Mouse (Mus musculus): ENCODE measurements around the gene Sh3bp5. TPM values are rescaled to one million over a fixed set of nuclear protein-coding genes. Genes with fewer than 3 reads are reported as not detected.

The Sh3bp5 gene
- polyA plus RNA-seq, 1 experiment from 2014 or later, result 38.4 TPM

DNA sequence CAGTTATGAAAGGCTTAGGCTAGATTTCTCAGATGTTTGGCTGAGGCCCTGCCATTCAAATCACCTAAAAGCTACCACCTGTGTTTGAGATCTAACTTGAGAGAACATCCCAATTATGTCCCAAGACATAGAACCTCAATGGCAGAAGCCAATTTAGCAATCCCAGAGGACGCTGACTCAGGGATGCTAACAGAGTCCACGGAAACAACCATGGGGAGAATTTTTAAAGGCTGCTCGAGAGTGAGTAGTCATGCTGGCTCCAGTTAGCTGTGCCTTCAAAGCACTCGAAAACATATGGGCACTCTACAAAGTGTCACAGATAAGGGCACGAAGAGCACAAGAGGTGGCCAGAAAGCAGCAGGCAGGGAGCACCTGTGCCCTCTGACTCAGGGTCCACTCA, 43.6 kb downstream of the Sh3bp5 start:
- DNase-seq (ENCODE audit: low spot score) (no peak), ATAC-seq (no peak)
- no peak for TF ChIP-seq EP300 (IDR thresholded peaks at IDR 0.05)
- no peak for TF ChIP-seq CTCF (IDR thresholded peaks at IDR 0.05)
- 61% methylated on average over 5 of the region's 5 CpGs for WGBS
- H3K9ac ChIP-seq (replicated peaks; ENCODE audit: low read depth), result no peak overlapping the region
- peak overlapping the region; percentile 61 for H3K27ac ChIP-seq (ENCODE audit: low read length)
- H3K4me3 ChIP-seq (ENCODE audit: low read depth, low read length), result no peak overlapping the region
- no peak overlapping the region for H3K4me2 ChIP-seq (replicated peaks; ENCODE audit: low read depth, low read length)
- H3K4me1 ChIP-seq (ENCODE audit: insufficient read depth, low read depth, low read length), result peaks cover 6% of the 10 kb centered on the region; the same call in 1 of the 2 replicates
- H3K27me3 ChIP-seq (replicated peaks; ENCODE audit: insufficient read depth, low read length), result peaks cover 6% of the 10 kb centered on the region; the same call in 1 of the 2 replicates
- no peaks in the 10 kb centered on the region for H3K9me3 ChIP-seq (ENCODE audit: low read length)
- H3K36me3 ChIP-seq (ENCODE audit: insufficient read depth, low read length), result no peaks in the 10 kb centered on the region

DNA sequence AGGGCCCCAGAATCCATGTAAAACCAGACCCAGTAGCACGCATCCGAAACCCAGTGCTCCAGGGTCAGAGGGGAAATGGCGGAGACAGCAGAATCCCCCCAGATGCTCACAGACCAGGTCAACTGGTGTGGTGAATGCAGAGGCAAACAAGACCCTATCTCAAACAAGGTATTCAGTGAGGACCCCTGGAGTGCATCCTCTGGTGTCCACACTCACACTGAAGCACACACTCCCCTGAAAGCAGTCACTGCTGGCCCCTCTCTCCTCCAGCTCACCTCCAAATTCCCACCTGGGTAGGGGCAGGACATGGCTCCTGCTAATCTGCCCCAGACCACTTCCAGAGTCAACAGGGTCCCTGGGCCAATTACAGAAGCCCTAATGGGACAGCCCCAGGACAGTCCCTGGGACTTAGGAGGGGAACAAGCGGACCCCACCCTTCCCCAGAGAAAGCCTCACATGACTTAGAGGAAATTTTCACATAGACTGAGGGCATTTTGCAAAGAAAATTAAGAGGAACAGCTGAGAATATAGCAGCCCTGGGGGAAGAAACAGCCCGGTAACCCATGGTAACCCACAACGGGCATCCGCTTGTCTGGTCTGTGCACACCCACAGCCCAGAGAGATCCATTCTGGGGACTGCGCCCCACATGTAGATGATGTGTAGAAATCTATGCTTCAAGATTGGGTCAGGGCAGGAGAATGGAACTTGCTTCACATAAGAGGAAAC, 46.3 kb downstream of the Sh3bp5 start:
- TF ChIP-seq CTCF (IDR thresholded peaks at IDR 0.05), result no peak
- no peak for TF ChIP-seq EP300 (IDR thresholded peaks at IDR 0.05)
- no peak overlapping the region for H3K4me3 ChIP-seq (ENCODE audit: low read depth, low read length)
- 87% methylated on average over 8 of the region's 8 CpGs for WGBS
- DNase-seq (ENCODE audit: low spot score), result peak; percentile 23
- no peak overlapping the region for H3K4me2 ChIP-seq (replicated peaks; ENCODE audit: low read depth, low read length)
- peaks cover 10% of the 10 kb centered on the region; the same call in 1 of the 2 replicates for H3K4me1 ChIP-seq (ENCODE audit: insufficient read depth, low read depth, low read length)
- ATAC-seq, result no peak
- no peaks in the 10 kb centered on the region for H3K9me3 ChIP-seq (ENCODE audit: low read length)
- no peak overlapping the region for H3K9ac ChIP-seq (replicated peaks; ENCODE audit: low read depth)
- H3K27me3 ChIP-seq (replicated peaks; ENCODE audit: insufficient read depth, low read length), result peaks cover 6% of the 10 kb centered on the region; the same call in 1 of the 2 replicates
- no peaks in the 10 kb centered on the region for H3K36me3 ChIP-seq (ENCODE audit: insufficient read depth, low read length)
- H3K27ac ChIP-seq (ENCODE audit: low read length), result no peak overlapping the region

DNA sequence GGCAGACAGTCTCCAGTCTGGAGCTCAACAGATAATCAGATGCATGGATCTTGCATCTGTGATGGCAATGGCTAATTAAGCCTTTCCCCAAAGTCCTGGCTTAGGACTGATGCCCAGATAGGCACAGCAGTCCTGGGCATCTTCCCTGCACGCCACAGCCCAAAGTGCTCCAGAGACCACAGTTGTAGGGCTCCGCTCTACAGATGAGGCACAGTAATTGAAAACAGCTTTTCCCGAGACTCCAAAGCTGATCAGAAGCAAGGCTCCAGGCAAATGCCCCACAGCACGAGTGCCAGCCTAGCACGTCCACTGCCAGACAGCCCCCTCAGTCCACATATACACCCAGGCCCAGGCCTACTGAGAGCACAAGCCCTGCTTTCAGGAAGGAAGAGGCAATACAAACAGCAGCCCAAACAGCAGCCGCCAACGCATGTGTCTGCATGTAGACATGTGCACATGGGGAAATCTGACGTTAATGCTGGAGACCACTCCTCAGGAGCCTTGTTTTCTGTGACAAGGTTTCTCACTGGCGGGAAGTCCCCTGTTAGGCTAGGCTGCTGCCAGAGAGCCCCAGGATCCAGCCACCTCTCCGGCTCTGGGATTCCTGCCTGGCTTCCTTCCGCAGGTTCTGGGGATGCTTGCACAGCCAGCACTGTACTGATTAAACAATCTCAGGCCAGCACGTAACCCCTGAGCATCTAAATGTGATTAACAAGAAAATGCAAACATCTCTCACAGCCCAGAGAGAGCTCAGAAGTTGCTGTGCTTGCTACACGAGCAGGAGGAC, 47.6 kb downstream of the Sh3bp5 start:
- no peak for TF ChIP-seq EP300 (IDR thresholded peaks at IDR 0.05)
- TF ChIP-seq CTCF (IDR thresholded peaks at IDR 0.05), result no peak
- H3K4me3 ChIP-seq (ENCODE audit: low read depth, low read length), result no peak overlapping the region
- no peak for DNase-seq (ENCODE audit: low spot score)
- H3K27ac ChIP-seq (ENCODE audit: low read length), result peak overlapping the region; percentile 32; the same call in 1 of the 2 replicates
- ATAC-seq, result no peak
- H3K4me1 ChIP-seq (ENCODE audit: insufficient read depth, low read depth, low read length), result peaks cover 8% of the 10 kb centered on the region; the same call in 1 of the 2 replicates
- no peak overlapping the region for H3K9ac ChIP-seq (replicated peaks; ENCODE audit: low read depth)
- no peak overlapping the region for H3K4me2 ChIP-seq (replicated peaks; ENCODE audit: low read depth, low read length)
- no peaks in the 10 kb centered on the region for H3K36me3 ChIP-seq (ENCODE audit: insufficient read depth, low read length)
- peaks cover 6% of the 10 kb centered on the region; the same call in 1 of the 2 replicates for H3K27me3 ChIP-seq (replicated peaks; ENCODE audit: insufficient read depth, low read length)
- WGBS, result 58% methylated on average over 13 of the region's 13 CpGs
- H3K9me3 ChIP-seq (ENCODE audit: low read length), result no peaks in the 10 kb centered on the region

DNA sequence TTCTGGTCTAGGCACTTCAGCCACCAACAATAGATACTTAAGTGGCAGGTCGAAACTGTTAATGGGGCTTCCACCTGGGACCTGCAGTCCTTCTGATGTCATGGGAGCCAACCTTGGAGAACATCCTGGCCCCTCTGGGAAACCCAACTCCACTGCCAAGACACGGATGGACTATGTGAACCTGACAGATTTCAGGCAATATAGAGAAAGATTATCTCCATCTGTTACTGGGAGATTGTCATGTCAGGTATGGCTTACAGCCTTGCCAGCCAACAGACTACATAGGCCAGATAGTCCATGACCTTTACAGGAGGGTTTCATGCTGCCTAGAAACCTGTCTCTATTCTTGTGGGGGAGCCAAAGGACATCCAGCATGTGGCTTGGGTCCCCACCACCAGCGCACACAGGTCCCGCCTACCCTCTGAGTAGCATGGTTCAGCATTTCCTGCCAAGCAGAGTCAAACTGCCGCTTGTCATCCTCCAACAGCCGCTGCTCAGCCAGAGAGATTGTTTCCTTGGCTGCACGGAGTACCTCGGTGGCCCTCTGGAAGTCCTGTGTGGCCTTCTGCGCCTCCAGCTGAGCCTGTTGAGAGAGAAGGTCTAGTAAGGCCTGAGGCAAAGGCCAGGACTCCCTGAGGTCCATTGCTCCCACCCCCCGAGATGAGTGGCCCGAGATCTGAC, 48.4 kb downstream of the Sh3bp5 start:
- WGBS, result 51% methylated on average over 11 of the region's 11 CpGs
- no peak for DNase-seq (ENCODE audit: low spot score)
- H3K4me3 ChIP-seq (ENCODE audit: low read depth, low read length), result no peak overlapping the region
- H3K9me3 ChIP-seq (ENCODE audit: low read length), result no peaks in the 10 kb centered on the region
- H3K27ac ChIP-seq (ENCODE audit: low read length), result peak overlapping the region; percentile 32; the same call in 1 of the 2 replicates
- TF ChIP-seq CTCF (IDR thresholded peaks at IDR 0.05), result no peak
- TF ChIP-seq EP300 (IDR thresholded peaks at IDR 0.05), result no peak
- 0 out of 2 replicates have a peak, but pooled peaks cover 4% of the 10 kb centered on the region for H3K4me1 ChIP-seq (ENCODE audit: insufficient read depth, low read depth, low read length)
- no peaks in the 10 kb centered on the region for H3K36me3 ChIP-seq (ENCODE audit: insufficient read depth, low read length)
- ATAC-seq, result no peak
- no peak overlapping the region for H3K4me2 ChIP-seq (replicated peaks; ENCODE audit: low read depth, low read length)
- peaks cover 6% of the 10 kb centered on the region; the same call in 1 of the 2 replicates for H3K27me3 ChIP-seq (replicated peaks; ENCODE audit: insufficient read depth, low read length)
- no peak overlapping the region for H3K9ac ChIP-seq (replicated peaks; ENCODE audit: low read depth)

DNA sequence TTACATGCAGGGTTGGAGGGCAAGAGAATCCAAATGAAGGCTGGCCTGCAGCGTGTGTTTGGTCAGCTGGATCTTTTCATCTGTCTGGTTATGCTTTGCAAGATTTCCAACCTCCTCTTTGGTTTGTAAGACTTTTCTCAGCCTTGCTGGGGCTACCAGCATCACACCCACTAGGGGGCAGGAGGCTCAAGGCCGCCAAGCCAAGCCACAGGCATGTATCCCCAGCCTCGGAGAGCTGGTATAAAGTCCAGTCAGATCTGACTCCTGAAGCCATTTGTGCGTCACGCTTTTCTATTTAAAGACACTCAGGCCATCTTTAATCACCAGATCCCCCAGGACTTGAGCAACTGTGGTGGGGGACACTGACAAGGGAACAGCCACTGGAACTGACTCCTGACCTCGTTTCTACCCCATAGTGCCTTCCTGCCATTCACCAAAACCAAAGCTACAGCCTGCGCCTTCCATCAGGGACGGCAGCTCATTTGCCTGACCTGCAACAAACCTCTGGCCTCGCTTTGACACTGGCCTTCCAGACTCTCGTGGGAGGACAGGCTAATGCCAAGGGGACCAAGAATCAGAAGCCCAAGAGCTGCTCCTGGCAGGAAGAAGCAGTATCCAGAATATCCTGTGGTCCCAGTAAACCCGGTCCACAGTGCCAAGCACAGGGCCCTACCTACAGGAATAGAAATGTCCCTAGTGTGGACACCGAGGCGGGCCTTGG, 49.7 kb downstream of the Sh3bp5 start:
- TF ChIP-seq CTCF (IDR thresholded peaks at IDR 0.05) (peak; percentile 98), EP300 (IDR thresholded peaks at IDR 0.05) (no peak)
- ATAC-seq (peak; percentile 91), DNase-seq (ENCODE audit: low spot score) (peak; percentile 95)
- H3K4me2 ChIP-seq (replicated peaks; ENCODE audit: low read depth, low read length), result no peak overlapping the region
- H3K4me1 ChIP-seq (ENCODE audit: insufficient read depth, low read depth, low read length), result 0 out of 2 replicates have a peak, but pooled peaks cover 4% of the 10 kb centered on the region
- no peak overlapping the region for H3K9ac ChIP-seq (replicated peaks; ENCODE audit: low read depth)
- peak overlapping the region; percentile 76 for H3K27ac ChIP-seq (ENCODE audit: low read length)
- no peak overlapping the region for H3K4me3 ChIP-seq (ENCODE audit: low read depth, low read length)
- WGBS, result 37% methylated on average over 13 of the region's 13 CpGs
- H3K27me3 ChIP-seq (replicated peaks; ENCODE audit: insufficient read depth, low read length), result peaks cover 6% of the 10 kb centered on the region; the same call in 1 of the 2 replicates
- no peaks in the 10 kb centered on the region for H3K9me3 ChIP-seq (ENCODE audit: low read length)
- H3K36me3 ChIP-seq (ENCODE audit: insufficient read depth, low read length), result no peaks in the 10 kb centered on the region
